Mouse (Mus musculus) megakaryocyte progenitor cell, adult 5-6 weeks (primary cell): ENCODE data around the gene Nphp4. TPM values are rescaled to one million over a fixed set of nuclear protein-coding genes. Genes with fewer than 3 reads are reported as not detected.

Experiments used
- ATAC-seq: replicated peaks from 2 replicates; pipeline ENCODE4 v1.8.0; 2016; ENCODE audit warnings: mild to moderate bottlenecking, moderate TSS enrichment, inconsistent platforms; ENCODE audit not compliant: poor library complexity
- total RNA-seq, 2 experiments: library from RNA; stranded (forward) in 1 of 2; stranded (reverse) in 1 of 2; fragments of 157-497, 149-512 nt in 1 of 2; fragments of 200-1000 nt in 1 of 2; gene quantifications; 2 replicates each; pipeline versions ENCODE4 v1.2.3 to v1.2.4; 2015 to 2017

Nphp4 gene
- total RNA-seq, 2 experiments from 2014 or later, result 0.12 to 0.72 TPM

- peak; percentile 91 for ATAC-seq
These were observed 1.1 kb downstream of the Nphp4 start, which contains the start of gene Kcnab2 for GRCm38 (mm10) chr4:152477466-152478223. TSS of gene Kcnab2 (minus strand) at chr4:152477871.

- no peak for ATAC-seq
These were observed 1.7 kb downstream of the Nphp4 start for GRCm38 (mm10) chr4:152478224-152478567.

- no peak for ATAC-seq
These were observed 3.9 kb downstream of the Nphp4 start for GRCm38 (mm10) chr4:152480426-152480825.

GRCm38 (mm10) chr4:152488046-152488445, 11.5 kb downstream of the Nphp4 start:
- ATAC-seq, result no peak

- ATAC-seq, result no peak
These were observed 13.8 kb downstream of the Nphp4 start for GRCm38 (mm10) chr4:152490311-152490710.

GRCm38 (mm10) chr4:152491250-152491899, 14.9 kb downstream of the Nphp4 start:
- peak; percentile 92 for ATAC-seq

- no peak for ATAC-seq
These were observed 17.9 kb downstream of the Nphp4 start for GRCm38 (mm10) chr4:152494360-152494879.

GRCm38 (mm10) chr4:152512221-152512925, 35.9 kb downstream of the Nphp4 start:
- ATAC-seq, result no peak

- no peak for ATAC-seq
These were observed 38.4 kb downstream of the Nphp4 start for GRCm38 (mm10) chr4:152514884-152515283.

GRCm38 (mm10) chr4:152519106-152519505, 42.6 kb downstream of the Nphp4 start:
- no peak for ATAC-seq

GRCm38 (mm10) chr4:152520083-152520482, 43.6 kb downstream of the Nphp4 start:
- ATAC-seq, result peak; percentile 93

- ATAC-seq, result no peak
These were observed 56.4 kb downstream of the Nphp4 start for GRCm38 (mm10) chr4:152532872-152533271.

GRCm38 (mm10) chr4:152539756-152540155, 63.2 kb downstream of the Nphp4 start:
- no peak for ATAC-seq

- no peak for ATAC-seq
These were observed 64.7 kb downstream of the Nphp4 start for GRCm38 (mm10) chr4:152541172-152541571.

- ATAC-seq, result no peak
These were observed 65.9 kb downstream of the Nphp4 start for GRCm38 (mm10) chr4:152542447-152542846.

GRCm38 (mm10) chr4:152546481-152546880, 70.0 kb downstream of the Nphp4 start:
- ATAC-seq, result no peak

GRCm38 (mm10) chr4:152547886-152548663, 71.6 kb downstream of the Nphp4 start:
- peak; percentile 42 for ATAC-seq

GRCm38 (mm10) chr4:152549507-152550202, 73.1 kb downstream of the Nphp4 start:
- no peak for ATAC-seq

- no peak for ATAC-seq
These were observed 73.7 kb downstream of the Nphp4 start for GRCm38 (mm10) chr4:152550203-152550549.

- no peak for ATAC-seq
These were observed 77.2 kb downstream of the Nphp4 start for GRCm38 (mm10) chr4:152553582-152554285.
